Mouse (Mus musculus) kidney, adult 2 months (tissue): ENCODE data around the gene Sh3gl3.

Experiments
- CTCF ChIP-seq: fragments of 200-500 bp; conservative IDR thresholded peaks from 2 replicates; pipeline ENCODE4 v1.5.1; 2011; ENCODE audit warnings: low read depth, mild to moderate bottlenecking, control low read depth, low read length, moderate library complexity, mixed read lengths; ENCODE audit not compliant: insufficient read depth, insufficient read length
- POLR2A ChIP-seq: fragments of 200-500 bp; IDR thresholded peaks from one replicate; pipeline ENCODE4 v1.6.1; 2011; ENCODE audit warnings: low read depth, low read length, control low read depth

GRCm38 (mm10) chr7:82177336-82177735 lies 3.7 kb downstream of the Sh3gl3 start:
- TF ChIP-seq CTCF: no peak
- no peak for TF ChIP-seq POLR2A
